ENCODE assay signal across 12 mouse cellular contexts in genomic region chr4:152622022-152622777, GRCm38 (mm10).
DNase-seq lines count a peak whose midpoint lies in the region; ATAC-seq and TF ChIP-seq lines count a peak whose summit lies in the region.
"Had no signal": no experiment of that assay in that cellular context is flagged by ENCODE, and none has a peak within 500 bp of the region (broad histone marks: within the 10 kb centered on the region; RNA-seq: fewer than 3 reads in every experiment).

No protein-coding gene starts in this region.

- H3K27me3 ChIP-seq in embryonic facial prominence, embryonic 10.5 days (replicated peaks; ENCODE audit: low read depth, poor library complexity, severe bottlenecking): peaks cover 10% of the 10 kb centered on the region
- H3K27me3 ChIP-seq in hindbrain, embryonic 15.5 days: no peaks in the 10 kb centered on the region
- H3K27me3 ChIP-seq in neural tube, embryonic 12.5 days (replicated peaks): 0 out of 2 replicates have a peak, but pooled peaks cover 10% of the 10 kb centered on the region
- H3K27me3 ChIP-seq: liver, embryonic 15.5 days had no signal

- peak overlapping the region; percentile 32 for H3K4me2 ChIP-seq in hindbrain, embryonic 15.5 days
- H3K4me2 ChIP-seq in neural tube, embryonic 12.5 days (replicated peaks): 0 out of 2 replicates have a peak overlapping the region, but pooled peaks have one; percentile 17
- H3K4me2 ChIP-seq: liver, embryonic 15.5 days had no signal

- peaks cover 22% of the 10 kb centered on the region for H3K4me1 ChIP-seq in embryonic facial prominence, embryonic 10.5 days
- peaks cover 41% of the 10 kb centered on the region for H3K4me1 ChIP-seq in hindbrain, embryonic 15.5 days (replicated peaks)
- H3K4me1 ChIP-seq in neural tube, embryonic 12.5 days: peaks cover 20% of the 10 kb centered on the region
- H3K4me1 ChIP-seq in lung, adult 2 months (ENCODE audit: control insufficient read depth, insufficient read depth, low read length): no peaks in the 10 kb centered on the region
- H3K4me1 ChIP-seq: liver, embryonic 15.5 days had no signal

- no peak for TF ChIP-seq POLR2A in lung, adult 2 months (IDR thresholded peaks at IDR 0.05; ENCODE audit: borderline replicate concordance, extremely low read depth, low read depth, low read length)

- no peak for TF ChIP-seq CTCF in lung, adult 2 months (IDR thresholded peaks at IDR 0.05; ENCODE audit: insufficient read depth, low read length)

- peak; percentile 14; the same call in 1 of the 2 replicates for ATAC-seq in hindbrain, embryonic 15.5 days (ENCODE audit: low FRiP score, low read depth)
- no peak for ATAC-seq in neural tube, embryonic 12.5 days (ENCODE audit: low FRiP score, low read depth)

- H3K9ac ChIP-seq in hindbrain, embryonic 15.5 days: peak overlapping the region; percentile 25; the same call in 1 of the 2 replicates
- H3K9ac ChIP-seq in neural tube, embryonic 12.5 days: no peak overlapping the region
- H3K9ac ChIP-seq: liver, embryonic 15.5 days had no signal

- 0 out of 2 replicates have a peak overlapping the region, but pooled peaks have one; percentile 19 for H3K27ac ChIP-seq in embryonic facial prominence, embryonic 10.5 days (replicated peaks)
- H3K27ac ChIP-seq in hindbrain, embryonic 15.5 days (replicated peaks): peak overlapping the region; percentile 69
- no peak overlapping the region for H3K27ac ChIP-seq in neural tube, embryonic 12.5 days
- H3K27ac ChIP-seq: liver, embryonic 15.5 days had no signal

- DNase-seq in Muller cell, postnatal 12 days (ENCODE audit: inconsistent ontology term): peak; percentile 27
- DNase-seq in embryonic facial prominence, embryonic 10.5 days (ENCODE audit: low spot score): no peak
- DNase-seq in c-Kit-positive CD71-positive TER-119-positive erythroid progenitor cells, embryonic 14.5 days (ENCODE audit: low spot score): no peak
- no peak for DNase-seq in thymus, postnatal 36 days
- no peak for DNase-seq in lung, postnatal 36 days
- DNase-seq in lung, adult 2 months: no peak
- DNase-seq: cerebellum, adult 11-12 months; gastrocnemius, postnatal 36 days; thymus, postnatal 4 days had no signal

- no peaks in the 10 kb centered on the region for H3K9me3 ChIP-seq in embryonic facial prominence, embryonic 10.5 days
- no peaks in the 10 kb centered on the region for H3K9me3 ChIP-seq in hindbrain, embryonic 15.5 days
- H3K9me3 ChIP-seq in neural tube, embryonic 12.5 days: no peaks in the 10 kb centered on the region
- H3K9me3 ChIP-seq: liver, embryonic 15.5 days had no signal

- H3K4me3 ChIP-seq in embryonic facial prominence, embryonic 10.5 days: no peak overlapping the region
- H3K4me3 ChIP-seq in hindbrain, embryonic 15.5 days: no peak overlapping the region
- no peak overlapping the region for H3K4me3 ChIP-seq in neural tube, embryonic 12.5 days
- H3K4me3 ChIP-seq in lung, adult 2 months (replicated peaks; ENCODE audit: extremely low read depth, low read depth, low read length): no peak overlapping the region
- H3K4me3 ChIP-seq: liver, embryonic 15.5 days had no signal

- H3K36me3 ChIP-seq in embryonic facial prominence, embryonic 10.5 days (replicated peaks): no peaks in the 10 kb centered on the region
- H3K36me3 ChIP-seq in hindbrain, embryonic 15.5 days: no peaks in the 10 kb centered on the region
- no peaks in the 10 kb centered on the region for H3K36me3 ChIP-seq in neural tube, embryonic 12.5 days
- H3K36me3 ChIP-seq: liver, embryonic 15.5 days had no signal

- 69% methylated on average over 9 of the region's 9 CpGs for WGBS in embryonic facial prominence, embryonic 10.5 days
- 60% methylated on average over 9 of the region's 9 CpGs for WGBS in hindbrain, embryonic 15.5 days
- 67% methylated on average over 9 of the region's 9 CpGs for WGBS in neural tube, embryonic 12.5 days
- 64% methylated on average over 9 of the region's 9 CpGs for WGBS in lung, adult 2 months
